Mouse (Mus musculus): ENCODE measurements at regions not wholly inside any gene's neighbourhood (a gene's known extent, or its start where the extent isn't known, plus 50 kb on each side); places are given as distances from the start of the nearest gene placed in this dataset.

DNA sequence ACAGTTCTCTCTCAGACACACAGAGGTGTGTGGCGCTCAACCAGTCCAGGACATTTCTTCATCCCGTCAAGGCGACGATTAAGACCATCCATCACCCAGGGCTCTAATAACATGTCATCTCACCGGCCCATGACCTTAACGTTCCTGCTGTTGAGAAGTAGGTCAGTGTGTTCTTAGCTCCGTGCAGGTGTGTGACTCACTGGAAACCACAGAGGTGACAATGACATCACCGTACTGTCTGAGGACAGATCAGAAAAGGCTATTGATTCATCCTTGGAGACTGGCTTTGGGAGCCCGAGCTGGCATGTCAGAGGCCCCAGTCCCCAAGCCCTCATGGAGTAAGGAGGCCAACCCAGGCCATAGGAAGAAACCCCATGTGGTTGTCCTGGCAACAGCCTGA, 109.3 kb upstream of the Sulf2 start:
- DNase-seq: no peak

DNA sequence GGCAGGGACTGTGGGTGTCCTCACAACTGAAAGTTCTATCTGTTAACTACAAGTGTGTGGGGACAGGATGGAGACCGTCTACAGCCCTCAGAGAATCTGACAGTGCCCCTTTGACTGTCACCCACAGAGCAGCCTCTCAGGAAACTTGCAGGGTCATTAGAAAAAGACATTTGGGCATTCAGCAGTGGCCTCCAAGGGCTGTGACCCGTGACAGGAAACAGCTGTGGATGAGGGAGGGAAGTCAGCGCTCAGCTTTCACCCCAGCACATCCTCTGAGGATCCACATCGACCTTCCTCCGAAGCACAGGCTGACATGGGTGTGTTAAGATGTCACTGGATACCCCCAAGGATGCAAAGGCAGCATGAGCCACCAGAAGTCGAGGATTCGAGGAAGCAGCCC, 106.3 kb upstream of the Sulf2 start:
- no peak for DNase-seq

DNA sequence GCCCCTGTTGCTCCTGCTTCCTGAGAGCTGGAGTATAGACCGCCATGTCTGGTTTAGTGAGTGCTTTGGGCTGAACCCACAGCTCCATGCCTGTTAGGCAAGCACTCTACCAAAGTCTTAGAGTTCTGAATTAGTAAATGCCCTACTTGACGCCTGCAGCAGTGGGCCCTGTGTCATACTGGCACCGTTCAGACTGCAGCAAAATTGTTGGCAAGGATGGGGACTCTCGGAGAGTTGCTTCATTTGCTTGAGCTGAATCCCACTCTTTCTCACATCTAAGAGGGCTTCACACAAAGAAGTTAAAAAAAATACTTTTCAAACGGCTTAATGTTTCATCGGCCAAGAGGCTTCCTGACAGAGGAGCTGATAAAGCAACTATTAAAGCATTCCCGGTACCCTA, 105.6 kb upstream of the Sulf2 start:
- no peak for DNase-seq

DNA sequence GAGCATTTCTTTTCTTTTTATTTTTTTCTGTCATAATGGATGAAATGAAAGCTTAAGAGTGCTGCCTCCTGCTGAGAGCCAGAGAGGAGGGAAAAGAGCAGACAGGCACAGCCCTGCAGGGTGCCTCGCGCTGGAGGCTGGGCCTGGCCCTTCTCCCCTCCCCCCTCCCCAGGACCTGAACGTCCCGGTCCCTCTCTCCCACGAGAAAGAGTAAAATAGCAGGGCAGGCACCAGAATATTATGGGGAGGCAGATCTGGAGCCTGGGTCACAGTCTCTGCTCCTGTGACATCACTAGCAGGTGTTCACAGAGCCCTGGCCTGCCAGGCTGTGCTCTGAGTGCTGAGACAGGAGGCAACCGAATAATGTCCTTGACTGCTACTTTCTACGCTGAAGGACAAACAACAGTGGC, 103.3 kb upstream of the Sulf2 start:
- no peak for DNase-seq

DNA sequence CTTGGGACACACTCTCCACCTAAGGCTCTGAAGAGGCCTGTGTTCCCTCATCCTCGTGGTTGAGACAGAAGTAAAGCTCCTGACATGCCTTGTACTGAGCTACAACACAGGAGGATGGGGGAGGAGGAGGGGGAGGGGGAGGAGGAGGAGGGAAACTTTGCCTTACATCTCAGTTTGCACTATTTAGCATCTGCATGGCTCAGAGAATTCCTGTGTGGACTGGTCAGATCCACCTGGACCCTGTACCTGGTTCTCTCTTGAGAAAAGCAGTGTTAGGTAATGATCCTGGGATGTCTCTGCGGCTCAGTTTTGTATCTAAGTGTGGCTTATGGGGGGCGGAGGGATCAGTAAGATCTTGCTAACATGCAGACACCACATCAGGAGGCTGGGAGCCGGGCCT, 102.2 kb upstream of the Sulf2 start:
- no peak for DNase-seq

DNA sequence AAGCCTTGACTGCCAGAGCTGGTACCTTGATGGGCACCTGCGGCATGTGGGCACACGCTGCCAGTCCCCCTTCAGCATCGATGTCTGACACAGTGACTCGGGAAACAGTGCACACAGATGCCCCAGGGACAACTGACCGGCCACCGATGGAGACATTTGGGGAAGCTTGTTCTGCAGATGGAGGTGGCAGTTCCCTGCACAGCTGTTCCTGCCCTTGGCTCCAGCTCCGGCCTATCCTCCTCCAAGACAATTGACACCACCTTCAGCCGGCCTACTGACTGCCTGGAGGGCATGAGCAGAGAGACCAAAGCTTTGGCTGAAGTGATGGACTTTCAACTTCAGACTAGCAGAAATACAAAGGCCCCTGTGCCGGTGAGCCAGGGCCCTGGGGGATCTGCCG, 100.7 kb upstream of the Sulf2 start:
- DNase-seq: no peak

DNA sequence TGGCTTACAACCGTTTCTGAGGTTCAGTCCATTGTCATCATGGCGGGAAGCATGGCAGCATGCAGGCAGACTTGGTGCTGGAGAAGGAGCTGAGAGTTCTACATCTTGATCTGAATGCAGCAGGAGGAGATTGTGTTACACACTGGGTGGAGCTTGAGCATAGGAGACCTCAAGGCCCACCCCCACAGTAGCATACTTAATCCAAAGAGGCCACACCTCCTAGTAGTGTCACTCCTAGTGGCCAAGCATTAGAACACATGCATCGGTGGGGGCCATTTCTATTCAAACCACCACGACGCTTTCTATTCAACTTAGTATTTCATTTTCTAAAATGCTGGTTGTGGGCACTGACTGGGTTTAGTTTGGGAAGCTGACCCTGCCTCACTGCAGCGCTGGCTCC, 99.1 kb upstream of the Sulf2 start:
- no peak for DNase-seq

DNA sequence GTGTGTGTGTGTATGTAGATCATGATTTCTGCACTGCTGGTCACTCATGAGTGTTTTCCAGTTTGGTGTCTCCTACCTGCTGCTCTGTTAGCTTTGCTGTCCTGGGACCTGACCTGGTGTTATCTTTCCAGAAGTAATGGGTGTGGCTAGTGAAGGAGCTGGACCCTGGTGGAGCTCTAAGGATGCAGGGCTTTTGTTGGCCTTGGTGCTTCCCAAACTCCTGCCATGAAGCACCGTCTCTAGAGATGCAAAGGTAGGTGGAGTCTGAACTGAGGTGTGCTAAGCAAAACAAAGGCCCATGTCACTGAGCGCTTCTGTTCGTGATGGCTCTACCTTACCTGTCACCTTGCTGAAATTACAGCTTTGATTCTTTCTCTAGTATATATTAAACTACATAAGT, 96.6 kb upstream of the Sulf2 start:
- DNase-seq: no peak

DNA sequence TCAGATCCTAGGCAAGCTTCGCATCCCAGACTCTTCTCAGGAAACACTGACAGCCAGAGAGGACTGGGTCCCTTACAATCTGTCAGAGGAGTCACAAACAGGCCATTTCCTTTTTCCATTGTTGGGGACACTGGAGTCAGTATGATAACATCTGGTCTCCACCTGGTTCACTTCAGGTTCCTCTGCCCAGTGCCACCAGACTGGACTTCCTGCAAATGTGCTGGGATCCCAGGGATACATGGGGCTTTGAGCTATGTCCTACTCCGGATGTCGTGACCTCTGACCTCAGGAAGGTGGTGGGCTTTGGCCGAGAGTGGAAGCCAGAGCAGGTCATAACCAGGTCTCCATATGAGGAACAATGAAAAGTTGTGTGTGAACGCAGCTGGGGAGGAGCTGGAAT, 96.0 kb upstream of the Sulf2 start:
- no peak for DNase-seq

DNA sequence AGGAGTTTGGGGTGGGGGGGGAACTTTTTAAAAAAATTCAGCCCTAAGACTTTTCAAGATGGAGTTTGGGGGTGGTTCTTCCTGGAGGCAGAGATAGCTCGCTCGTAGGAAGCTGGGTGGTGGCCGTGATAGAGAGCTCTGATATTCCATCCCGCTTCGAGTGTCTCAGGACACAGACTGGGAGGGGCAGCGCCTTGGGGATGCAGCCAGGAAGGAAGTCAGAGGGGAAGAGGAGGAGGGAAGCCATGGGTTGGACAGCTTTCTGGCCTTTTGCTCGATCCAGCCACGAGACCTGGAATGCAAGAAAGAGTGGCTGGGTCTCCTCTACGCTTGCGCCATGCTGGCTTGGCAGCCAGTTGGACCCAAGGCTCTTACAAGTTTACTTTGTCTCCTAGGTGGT, 95.1 kb upstream of the Sulf2 start:
- DNase-seq: no peak

DNA sequence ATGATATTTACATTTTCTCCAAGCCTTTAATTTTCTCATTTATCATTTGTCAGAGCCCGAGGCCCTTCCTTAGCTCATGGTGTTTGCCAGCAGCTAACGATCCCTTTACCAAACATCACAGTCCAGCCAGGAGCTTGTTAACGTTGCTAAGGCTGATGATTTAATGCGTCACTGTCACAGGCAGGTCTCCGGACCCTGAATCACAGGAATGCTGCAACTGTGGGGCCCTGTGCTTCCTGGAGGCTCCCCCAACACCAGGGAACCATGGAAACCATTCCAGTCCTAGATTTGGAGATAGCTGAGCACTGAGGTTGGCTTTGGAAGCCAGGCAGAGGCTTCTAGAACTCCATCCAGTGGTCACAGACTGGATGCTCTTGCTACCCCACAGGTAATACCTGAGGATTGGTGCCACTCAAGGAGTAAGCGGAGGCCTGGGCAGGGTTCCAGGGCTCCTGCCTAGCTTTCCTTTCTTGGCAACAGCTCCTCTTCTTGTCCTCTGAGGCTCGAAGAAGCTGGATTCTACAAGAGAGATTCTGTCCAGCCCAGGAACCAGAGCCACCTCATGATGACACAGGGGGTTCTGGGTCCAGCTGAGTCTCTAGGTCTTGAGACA, 94.0 kb upstream of the Sulf2 start:
- DNase-seq: no peak

DNA sequence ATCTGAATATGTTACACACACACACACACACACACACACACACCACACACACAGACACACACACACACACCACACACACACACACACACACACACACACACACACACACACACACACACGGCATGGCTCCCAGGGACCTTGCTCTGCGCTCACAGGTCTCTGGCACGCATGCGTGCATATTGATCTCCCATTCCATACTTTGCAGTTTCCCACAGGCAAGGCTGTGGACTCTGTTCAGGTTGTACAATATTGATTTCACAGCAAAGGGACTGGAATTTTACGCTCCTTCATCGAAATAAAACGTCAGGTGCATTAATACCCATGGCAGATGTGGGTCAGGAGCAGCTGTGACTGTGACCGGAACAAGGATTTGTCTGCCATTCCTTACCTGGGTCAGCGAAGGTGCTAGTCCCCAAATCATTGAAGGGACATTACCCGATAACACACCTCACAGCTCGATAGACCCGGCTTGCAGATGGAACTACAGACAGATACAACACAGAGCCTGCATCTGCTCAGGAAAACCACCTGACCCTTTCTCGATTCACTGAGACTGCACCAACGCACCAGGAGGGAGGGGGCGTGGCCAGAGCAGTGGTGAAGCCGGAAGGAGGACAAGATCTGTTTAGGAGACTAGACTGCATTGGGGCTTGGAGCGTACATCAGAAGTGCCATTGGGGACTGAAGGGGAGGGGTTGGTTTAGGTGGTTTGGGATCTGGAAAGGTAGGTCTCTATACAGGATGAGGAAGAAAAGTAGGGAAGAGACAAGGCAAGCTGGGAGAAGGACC, 91.1 kb upstream of the Sulf2 start:
- no peak for DNase-seq

DNA sequence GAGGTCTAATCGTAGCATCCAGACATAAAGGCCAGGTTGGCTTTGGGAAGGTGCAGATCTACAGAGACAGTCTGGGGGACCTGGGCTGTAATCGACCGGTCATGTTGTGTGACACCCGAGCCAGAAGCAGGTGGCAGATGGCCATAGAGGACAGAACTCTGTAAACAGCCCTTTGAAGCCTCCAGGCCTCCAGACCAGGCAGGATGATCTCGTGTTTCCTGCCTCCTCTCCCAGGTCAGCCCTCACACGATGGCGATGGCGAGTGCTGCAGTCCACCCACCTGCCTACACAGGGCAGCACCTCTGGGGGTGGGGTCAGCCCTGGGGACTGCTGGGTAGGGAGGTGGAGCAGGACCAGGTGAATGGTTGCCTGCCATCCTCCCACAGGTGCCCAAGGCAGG, 89.8 kb upstream of the Sulf2 start:
- no peak for DNase-seq

DNA sequence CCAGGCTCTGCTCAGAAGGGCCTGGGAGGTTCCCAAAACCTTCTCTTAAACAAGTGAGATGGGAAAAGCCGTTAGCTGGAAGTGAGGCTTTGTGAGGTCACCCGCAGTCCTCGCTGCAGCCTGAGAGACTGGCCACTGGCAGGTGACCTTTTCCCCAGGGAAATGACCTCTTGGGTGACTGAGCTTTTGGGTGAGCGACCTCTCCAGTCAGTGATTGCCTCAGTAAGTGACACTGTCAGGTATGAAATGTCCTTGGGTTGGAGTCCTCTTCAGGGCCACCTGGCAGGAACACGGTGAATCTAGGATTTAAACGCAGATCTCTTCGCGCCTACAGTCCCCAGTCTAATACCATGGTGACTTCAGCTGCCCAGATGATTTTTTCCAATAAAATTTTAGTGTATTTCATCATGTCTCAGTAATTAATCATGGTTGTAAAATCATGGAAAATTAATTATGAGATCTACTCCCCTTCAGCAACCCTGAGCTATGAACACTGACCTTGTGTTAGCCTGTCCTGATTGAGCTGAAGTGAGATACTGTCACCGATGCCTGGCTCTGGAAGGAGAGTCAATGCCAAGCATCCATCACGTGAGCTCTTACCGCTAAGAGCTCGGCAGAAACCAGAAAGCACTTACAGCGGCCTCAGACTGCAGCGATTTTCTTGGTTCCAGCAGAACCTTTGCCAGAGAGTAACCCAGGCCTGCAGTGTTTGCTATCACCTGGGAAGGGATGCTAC, 87.5 kb upstream of the Sulf2 start:
- DNase-seq: no peak

DNA sequence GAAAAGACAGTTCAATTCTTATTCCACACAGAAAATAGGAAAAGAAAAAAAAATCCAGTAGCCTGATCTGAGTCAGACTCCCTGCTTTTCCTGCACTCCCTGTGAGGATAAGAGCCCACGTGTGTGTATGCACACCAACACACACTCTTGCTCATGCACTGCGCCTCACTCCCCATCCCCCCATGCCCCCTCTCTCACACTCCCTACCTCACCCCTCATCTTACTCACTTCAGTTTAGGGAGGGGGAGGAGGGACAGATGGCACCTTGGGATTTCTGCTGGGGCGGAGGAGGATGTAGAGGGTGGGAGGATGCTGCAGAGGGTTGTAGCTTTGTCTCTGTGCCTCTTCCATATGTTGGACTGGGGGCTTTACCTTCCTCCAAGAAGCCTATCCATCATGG, 85.8 kb upstream of the Sulf2 start:
- DNase-seq: peak; percentile 45

DNA sequence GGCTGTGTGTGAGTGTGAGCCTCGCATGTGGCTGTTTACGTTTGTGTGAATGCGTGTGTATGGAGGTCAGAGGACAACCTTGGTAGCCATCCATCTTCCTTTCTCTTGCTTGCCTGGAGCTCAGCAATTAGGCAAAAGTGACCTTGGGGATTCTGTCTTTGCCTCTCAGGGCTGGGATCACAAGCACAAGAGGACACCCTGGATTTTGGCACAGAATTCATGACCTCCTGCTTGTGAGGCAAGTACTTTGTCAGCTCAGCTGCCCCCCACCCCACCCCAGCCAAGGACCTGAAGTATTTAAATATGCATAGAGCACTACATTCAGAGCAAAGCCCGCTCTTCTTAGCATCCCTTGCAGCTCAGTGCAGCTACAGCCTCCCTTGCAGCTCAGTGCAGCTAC, 84.6 kb upstream of the Sulf2 start:
- no peak for DNase-seq

DNA sequence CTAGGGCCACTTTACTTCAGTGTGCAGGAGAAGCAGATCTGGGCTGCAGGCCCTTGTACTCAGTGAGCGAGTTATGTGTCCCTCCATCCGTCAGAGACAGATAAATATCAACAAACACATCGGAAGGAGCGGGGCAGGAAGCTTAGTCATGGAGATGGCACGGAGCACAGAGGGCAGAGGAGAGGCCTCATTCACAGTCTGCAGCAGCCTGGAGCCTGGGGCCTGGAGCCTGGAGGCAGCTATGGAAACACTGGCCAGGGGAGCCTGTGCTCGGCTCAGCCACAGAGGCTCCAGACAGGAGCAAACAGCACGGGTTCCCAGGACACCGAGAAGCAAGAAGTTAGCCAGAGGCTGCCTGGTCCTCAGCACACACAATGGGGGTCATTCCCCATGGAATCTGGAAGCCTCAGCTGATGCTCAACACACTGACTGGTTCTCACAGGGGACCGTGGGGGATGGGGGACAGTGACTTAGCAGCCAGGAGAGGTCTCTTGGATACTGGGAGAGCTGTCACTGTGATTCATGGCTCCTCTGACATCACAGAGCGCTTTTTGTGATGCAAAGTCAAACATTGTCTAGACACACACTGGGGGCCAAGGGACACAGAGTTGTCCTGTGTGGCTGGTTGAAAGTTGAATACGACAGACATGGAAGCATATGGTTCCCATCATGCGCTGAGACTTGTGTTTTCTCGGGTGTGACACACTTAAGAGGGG, 82.2 kb upstream of the Sulf2 start:
- DNase-seq: no peak

DNA sequence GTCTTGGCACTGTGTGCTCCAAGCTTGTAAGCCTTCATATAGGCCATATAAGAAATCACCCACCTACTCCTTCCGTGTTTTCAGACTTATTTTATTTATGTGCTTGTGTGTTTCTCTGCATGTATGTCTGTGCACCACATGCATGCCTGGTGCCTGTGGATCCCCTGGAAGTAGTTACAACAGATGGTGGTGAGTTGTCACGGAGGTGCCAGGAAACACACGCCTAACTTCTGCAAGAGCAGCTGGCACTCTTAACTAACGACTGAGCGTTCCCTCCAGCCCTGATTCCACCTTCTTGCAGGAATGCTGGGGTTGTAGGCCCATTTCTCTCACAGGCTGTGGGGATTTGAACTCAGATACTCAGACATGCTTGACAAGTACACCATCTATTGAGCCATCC, 80.6 kb upstream of the Sulf2 start:
- DNase-seq: peak; percentile 29

DNA sequence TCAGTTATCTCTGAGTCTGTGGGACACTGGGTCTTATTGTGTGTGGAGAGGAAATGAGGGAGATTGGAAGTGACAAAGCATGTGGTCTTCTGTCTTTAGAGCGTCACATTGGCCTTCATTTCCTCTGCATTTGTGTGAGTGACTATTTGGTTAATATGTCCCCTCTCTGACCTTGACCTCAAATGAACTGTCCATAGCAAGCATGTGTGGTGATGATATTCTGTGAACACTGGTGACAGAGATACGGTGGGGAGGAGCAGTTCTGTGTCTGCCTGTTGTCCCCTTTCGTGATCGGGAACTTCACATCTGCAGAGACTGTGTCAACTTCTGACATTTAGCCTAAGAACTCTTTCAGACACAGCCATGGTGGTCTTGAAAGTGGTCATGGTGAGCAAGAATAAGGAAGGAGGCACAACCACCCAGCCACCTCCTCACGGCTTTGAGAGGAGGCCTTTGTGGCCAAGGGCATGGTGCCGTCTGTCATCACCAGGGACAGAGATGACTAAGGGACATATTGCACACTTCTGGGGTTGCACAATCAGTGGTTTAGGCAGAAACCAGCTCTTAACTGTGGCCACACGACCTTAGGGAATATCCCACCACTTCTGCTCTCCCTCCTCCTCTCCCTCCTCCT, 79.2 kb upstream of the Sulf2 start:
- no peak for DNase-seq

DNA sequence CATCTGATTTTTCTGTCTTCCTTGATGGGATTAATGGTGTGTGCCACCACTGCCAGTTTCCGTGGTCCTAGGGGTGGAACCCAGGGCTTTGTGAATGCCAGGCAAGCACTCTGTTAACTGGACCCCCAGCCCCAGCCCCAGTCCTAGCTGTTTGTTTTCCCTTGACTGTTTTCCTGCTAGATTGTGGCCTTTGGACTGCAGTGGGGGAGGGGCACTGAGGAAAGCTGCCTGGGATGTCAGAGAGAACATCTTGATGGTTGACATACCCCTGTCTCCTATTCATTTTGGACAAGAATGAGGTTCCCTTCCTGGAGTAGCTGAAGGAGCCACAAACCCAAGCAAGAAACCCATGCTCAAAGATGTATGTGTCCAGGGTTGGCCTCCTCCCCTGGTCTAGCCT, 77.8 kb upstream of the Sulf2 start:
- DNase-seq: no peak

DNA sequence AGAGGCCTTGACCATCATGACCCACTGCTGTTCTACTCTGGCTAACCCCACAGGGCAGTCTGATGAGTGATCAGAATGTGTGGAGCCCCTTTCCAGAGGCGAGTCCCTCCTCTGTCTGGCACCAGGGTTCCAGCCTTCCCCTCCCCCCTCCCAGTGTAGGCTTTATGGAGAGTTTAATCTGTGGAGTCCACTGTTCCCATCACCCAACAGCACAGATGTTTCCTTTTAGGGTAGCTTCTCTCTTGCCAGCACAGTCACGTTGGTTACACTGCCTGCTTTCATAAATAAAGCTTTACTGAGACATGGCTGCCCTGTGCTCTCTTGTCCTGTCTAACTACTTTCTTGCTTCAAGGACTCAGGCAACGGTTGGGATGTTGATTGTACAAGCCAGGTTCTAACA, 76.9 kb upstream of the Sulf2 start:
- DNase-seq: no peak

DNA sequence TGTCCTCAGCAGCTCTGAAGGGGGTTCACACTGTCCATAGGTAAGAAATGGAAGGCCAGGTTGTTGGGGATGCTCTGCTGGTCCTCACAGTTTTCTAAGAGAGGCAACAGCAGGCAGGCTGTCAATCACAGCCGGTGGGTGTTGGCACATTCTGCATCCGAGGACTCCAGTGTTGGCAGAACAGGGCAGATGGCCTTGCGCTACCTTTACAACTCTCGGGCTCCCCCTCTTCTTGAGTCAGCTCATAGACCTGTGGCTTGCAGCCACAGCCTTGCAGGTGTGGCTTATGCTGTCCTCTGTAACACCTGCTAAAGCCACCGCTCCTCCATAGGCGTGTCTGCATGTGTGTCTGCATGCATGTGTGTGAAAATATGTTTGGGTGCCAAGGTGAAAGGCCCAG, 75.2 kb upstream of the Sulf2 start:
- no peak for DNase-seq

DNA sequence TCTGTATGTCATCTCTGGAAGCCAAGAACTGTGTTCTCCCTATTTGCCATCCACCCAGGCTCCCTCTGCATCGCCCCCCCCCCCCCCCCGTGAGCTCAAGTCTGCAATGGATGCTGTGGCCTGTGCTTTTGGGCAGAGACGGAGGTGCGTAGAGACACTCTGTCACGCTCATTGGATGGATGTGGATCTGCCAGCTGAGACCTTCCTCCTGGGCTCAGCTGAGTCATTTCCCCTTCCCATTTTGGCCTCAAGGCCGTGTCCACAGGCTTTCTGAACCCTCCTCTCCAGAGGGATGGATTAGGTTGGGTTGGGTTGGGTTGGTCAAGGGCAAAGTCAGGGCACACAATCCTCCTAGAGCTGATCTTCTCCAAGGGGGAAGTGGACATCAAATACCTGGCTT, 72.9 kb upstream of the Sulf2 start:
- no peak for DNase-seq

Measured in right cerebral cortex, postnatal 14 days (tissue).